Mouse (Mus musculus): Measurements from ENCODE around the gene Rin3.

DNA sequence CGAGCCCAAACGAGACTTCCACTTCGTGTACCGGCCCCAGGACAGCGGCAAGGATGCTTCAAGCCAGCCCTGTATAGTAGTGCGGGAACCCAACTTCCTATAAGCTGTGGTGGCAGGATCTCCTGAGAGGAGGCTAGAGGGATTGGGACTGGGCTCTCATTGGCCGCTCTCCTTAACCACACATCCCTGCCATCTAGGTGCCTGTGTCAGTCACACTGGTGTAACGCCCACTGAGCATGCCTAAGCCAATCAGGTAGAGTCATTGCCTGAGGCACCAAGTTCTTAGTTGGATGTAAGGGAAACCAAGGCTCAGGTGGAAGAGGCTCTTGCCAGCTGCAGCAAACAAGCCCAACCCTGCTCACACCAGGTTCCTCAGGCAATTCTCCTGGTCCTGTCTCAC is 107.2 kb downstream of the Rin3 start:
- TF ChIP-seq CTCF (IDR thresholded peaks at IDR 0.05; ENCODE audit: control insufficient read depth, insufficient read depth, insufficient read length) (no peak), MAX (IDR thresholded peaks at IDR 0.05) (no peak), MYOG (IDR thresholded peaks at IDR 0.05; ENCODE audit: control insufficient read depth, extremely low read depth, insufficient read length) (no peak), FOSL1 (IDR thresholded peaks at IDR 0.05; ENCODE audit: insufficient read depth, low read length, poor library complexity, severe bottlenecking) (no peak)
